Mouse (Mus musculus) cerebellum, postnatal 10 days (tissue): ENCODE results near the gene Ccdc177.
A peak's percentile ranks its signal among the peaks of the same experiment; 100 is the strongest.

Experiments
- DNase-seq, 2 experiments: peaks; one replicate each; pipeline ENCODE4 v3.0.0; 2021; ENCODE audit warnings: mixed read lengths in 2 of 2

Ccdc177 gene

GRCm38 (mm10) chr12:80734526-80735470 is 25.7 kb downstream of the Ccdc177 start:
- DNase-seq: peak; percentile 45 to 49

GRCm38 (mm10) chr12:80730567-80730966 is 29.9 kb downstream of the Ccdc177 start:
- DNase-seq: peak; percentile 89 to 91

GRCm38 (mm10) chr12:80729758-80730530 is 30.5 kb downstream of the Ccdc177 start:
- DNase-seq: peak; percentile 42 to 46

DNA sequence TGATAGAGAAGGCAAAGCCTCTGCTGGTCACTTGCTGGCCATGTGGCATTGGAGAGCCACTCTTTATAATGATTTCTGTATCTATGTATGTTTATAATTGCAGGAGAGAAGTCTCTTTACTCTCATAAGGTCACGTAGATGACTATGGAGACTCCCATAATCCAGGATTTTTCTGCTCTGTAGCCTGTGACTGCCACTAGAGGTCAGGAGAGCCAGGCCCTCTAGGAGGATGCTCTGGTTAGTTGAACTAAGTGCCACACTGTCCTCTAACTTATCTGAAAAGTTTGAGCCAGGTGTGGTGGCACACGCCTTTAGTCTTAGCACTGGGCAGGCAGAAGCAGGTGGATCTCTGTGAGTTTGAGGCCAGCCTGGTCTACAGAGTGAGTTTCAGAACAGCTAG is 31.7 kb downstream of the Ccdc177 start:
- DNase-seq: peak; percentile 47 to 49

- no peak for DNase-seq
Observed at GRCm38 (mm10) chr12:80728207-80728606, 32.3 kb downstream of the Ccdc177 start.

DNA sequence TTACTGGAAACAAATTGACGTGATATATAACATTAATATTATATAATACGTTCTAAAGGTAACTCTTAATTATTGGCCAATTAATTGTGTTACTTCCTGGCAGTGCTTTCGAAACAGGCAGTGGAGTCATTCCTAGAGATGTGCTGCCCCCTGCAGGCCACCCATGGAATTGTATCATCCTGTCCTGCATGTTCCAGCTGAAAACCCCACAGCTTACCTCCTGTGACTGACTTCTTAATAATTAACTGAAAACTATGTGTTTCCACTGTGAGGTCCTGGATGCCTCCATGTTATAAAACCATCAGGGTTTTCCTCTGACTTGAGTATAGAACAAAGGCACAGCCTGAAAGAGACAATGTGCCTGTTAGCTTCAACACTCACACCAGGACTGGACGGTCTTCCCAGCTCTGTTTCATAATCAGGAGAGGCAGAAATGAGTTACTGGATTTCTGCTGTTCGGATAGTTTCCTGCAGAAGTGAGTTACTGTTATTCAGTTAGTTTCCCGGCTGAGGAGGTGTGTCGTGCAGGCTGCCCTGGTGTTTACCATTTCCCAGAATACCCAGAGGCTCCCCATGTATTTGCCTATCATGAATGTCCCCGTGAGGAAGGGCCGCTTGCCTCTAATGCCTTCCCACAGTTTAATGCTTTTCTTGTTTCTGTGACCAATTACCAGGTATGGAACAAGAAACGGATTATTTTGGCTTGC is 35.5 kb downstream of the Ccdc177 start:
- peak; percentile 94 to 97 for DNase-seq

DNA sequence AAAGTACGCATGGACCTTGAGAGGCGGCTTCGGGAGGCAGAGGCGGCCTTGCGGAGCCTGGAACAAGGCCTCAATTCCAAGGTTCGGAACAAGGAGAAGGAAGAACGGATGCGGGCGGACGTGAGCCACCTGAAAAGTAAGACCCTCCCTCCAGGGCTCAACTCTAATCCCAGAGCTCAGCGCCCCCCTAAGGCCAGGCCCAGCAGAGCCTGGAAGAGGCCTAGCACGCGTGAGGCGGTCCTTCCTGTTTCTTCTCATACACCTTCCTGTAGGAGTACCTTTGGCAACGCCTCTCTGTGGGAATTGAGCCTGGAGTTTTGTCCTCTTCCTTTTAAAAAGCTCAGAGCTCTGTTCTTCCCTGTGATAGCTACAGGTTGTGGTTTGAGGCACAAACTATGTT is 39.0 kb downstream of the Ccdc177 start:
- DNase-seq: no peak

- DNase-seq: no peak
Observed at GRCm38 (mm10) chr12:80720507-80720906, 40.0 kb downstream of the Ccdc177 start.

DNA sequence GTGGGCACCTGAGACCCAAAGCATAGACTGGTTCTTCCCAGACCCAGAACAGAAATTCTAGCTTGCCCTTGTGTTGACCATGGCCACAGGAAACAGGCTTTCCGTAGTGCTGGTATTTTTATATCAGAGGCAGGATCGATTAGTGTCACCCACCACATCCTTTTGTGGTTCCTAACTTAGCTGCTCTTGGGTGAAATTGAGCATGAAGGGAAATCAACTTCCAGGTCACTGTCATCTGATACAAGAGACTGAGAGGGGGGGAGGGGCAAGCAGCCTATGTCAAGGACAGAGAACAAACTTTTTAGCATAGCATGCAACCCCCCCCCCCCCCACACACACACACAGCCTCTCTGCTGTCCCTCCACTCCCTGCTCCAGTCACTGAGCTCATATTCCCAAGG is 41.3 kb downstream of the Ccdc177 start:
- no peak for DNase-seq

- no peak for DNase-seq
Observed at GRCm38 (mm10) chr12:80715915-80716314, 44.6 kb downstream of the Ccdc177 start.

- peak; percentile 89 to 90 for DNase-seq
Observed at GRCm38 (mm10) chr12:80706915-80707604, 53.4 kb downstream of the Ccdc177 start.

- DNase-seq: peak; percentile 35 to 36
Observed at GRCm38 (mm10) chr12:80706208-80706914, 54.1 kb downstream of the Ccdc177 start.
